Mouse (Mus musculus) kidney, embryonic 15.5 days (tissue): ENCODE data around the gene Gm44502. TPM values are rescaled to one million over a fixed set of nuclear protein-coding genes. Genes with fewer than 3 reads are reported as not detected.

ENCODE experiments used
- ATAC-seq: fragments of 200-750 bp; cut with Nextera tagmentation; replicated peaks from 2 replicates; pipeline ENCODE4 v1.8.0; 2017; ENCODE audit warnings: moderate TSS enrichment; ENCODE audit not compliant: low FRiP score
- H3K27ac ChIP-seq: fragments of 300-500 bp; sonication (generic); 2 replicates; pipeline ENCODE4 v1.5.1; 2015; ENCODE audit warnings: mild to moderate bottlenecking, inconsistent platforms
- H3K27me3 ChIP-seq: fragments of 300-500 bp; sonication (generic); 2 replicates; pipeline ENCODE4 v1.6.1; 2015; ENCODE audit warnings: inconsistent platforms
- H3K36me3 ChIP-seq: fragments of 300-500 bp; sonication (generic); 2 replicates; pipeline ENCODE4 v1.6.1; 2015; ENCODE audit warnings: inconsistent platforms
- H3K4me1 ChIP-seq: fragments of 300-500 bp; sonication (generic); 2 replicates; pipeline ENCODE4 v1.6.1; 2015; ENCODE audit warnings: inconsistent platforms
- H3K4me2 ChIP-seq: fragments of 300-500 bp; sonication (generic); 2 replicates; pipeline ENCODE4 v1.6.1; 2015; ENCODE audit warnings: moderate library complexity, mild to moderate bottlenecking, inconsistent platforms
- H3K4me3 ChIP-seq: fragments of 300-500 bp; sonication (generic); replicated peaks from 2 replicates; pipeline ENCODE4 v1.5.1; 2015; ENCODE audit warnings: mild to moderate bottlenecking, inconsistent platforms
- H3K9ac ChIP-seq: fragments of 300-500 bp; sonication (generic); 2 replicates; pipeline ENCODE4 v1.6.1; 2015; ENCODE audit warnings: mild to moderate bottlenecking, inconsistent platforms
- H3K9me3 ChIP-seq: fragments of 300-500 bp; sonication (generic); replicated peaks from 2 replicates; pipeline ENCODE4 v1.6.1; 2016; ENCODE audit warnings: inconsistent platforms
- WGBS: fragments of 180-500 bp; shearing (Covaris S2); methylation state at CpG from one replicate; pipeline ENCODE4 v1.1.7; 2015; ENCODE audit warnings: mixed read lengths; 5-methylcytosine and 5-hydroxymethylcytosine counted together
- polyA plus RNA-seq: library from polyadenylated mRNA; unstranded; fragments of >200 nt; fragmentation: Nextera tagmentation; extraction: Ambion mirVana; gene quantifications from 2 replicates; pipeline ENCODE4 v1.2.1, GENCODE M21; 2015

Gene Gm44502
- polyA plus RNA-seq, 1 experiment from 2014 or later: not detected

DNA sequence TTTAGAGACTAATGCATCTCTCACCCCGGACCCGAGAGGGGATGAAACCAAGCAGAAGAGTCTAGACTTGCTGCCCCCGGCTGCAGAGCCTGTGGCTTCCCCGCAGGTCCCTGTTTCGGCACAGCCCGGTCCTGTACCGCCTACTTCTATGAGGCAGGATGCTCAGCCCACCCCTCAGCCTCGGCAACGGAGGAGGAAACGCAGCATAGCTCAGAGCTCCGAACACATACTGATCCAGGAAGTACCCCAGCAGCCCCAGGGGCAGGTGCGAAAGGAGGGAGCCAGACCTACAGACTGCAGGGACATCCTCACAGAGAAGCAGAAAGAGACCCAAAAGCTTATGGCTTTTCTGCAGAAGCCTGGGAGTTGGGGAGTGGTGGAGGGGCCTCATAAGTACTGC is 42.4 kb downstream of the Gm44502 start:
- no peaks in the 10 kb centered on the region for H3K4me1 ChIP-seq
- no peaks in the 10 kb centered on the region for H3K36me3 ChIP-seq
- 51% methylated on average over 12 of the region's 12 CpGs for WGBS
- H3K27me3 ChIP-seq: peaks cover 5% of the 10 kb centered on the region
- H3K4me3 ChIP-seq: no peak overlapping the region
- H3K4me2 ChIP-seq: no peak overlapping the region
- no peak overlapping the region for H3K27ac ChIP-seq
- no peak for ATAC-seq
- no peak overlapping the region for H3K9ac ChIP-seq
- no peaks in the 10 kb centered on the region for H3K9me3 ChIP-seq

DNA sequence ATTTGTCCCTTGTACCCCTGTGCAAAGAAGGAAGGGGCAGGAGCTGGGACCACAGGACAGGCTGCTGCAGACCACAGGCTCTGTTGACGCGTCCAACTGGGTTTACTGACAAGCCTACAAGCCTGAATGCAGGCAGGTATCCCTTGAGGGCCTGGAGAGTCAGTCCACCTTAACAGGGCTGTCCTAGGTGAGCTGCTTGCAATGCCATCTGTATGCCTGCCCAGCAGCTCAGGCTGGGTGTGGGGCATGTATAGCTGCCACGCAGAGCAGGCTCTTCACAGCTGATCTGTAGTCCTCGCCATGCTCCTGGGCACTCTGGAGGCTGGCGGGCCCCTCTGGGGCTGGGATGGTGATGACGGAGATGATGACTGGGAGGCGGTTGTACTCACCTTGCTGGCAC is 44.9 kb downstream of the Gm44502 start, which contains the start of gene Klhdc7b:
Gene Klhdc7b, plus strand, starts transcription at position 301 of the 400 bp plus-strand sequence.
- WGBS: 83% methylated on average over 7 of the region's 7 CpGs
- H3K4me2 ChIP-seq: no peak within 1 kb of the TSS
- no peak within 1 kb of the TSS for H3K27ac ChIP-seq
- no peaks in the 10 kb centered on the region for H3K9me3 ChIP-seq
- no peaks in the 10 kb centered on the region for H3K4me1 ChIP-seq
- H3K4me3 ChIP-seq: no peak within 1 kb of the TSS
- no peaks in the 10 kb centered on the region for H3K36me3 ChIP-seq
- peaks cover 24% of the 10 kb centered on the region for H3K27me3 ChIP-seq
- ATAC-seq: no peak
- no peak within 1 kb of the TSS for H3K9ac ChIP-seq

DNA sequence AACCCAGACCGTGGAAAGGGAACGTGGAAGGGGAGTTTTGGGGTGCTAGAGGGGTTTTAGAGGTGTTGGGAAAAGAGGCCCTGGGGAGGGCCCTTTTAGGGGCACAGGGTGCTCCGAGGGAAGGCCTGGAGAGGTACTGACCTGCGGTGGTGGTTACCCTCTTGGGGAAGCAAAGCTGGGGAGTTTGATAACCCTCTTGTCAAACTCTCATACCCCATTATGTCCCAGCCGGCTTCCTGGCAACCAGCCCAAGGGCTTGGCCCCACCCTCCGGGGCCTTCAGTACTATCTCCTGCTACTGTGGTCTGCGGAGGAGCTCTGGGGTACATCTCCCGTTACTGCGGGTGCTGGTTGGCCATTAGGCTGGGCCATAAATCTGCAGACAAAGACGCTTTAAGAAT is 50.1 kb downstream of the Gm44502 start:
- peaks cover 28% of the 10 kb centered on the region for H3K4me1 ChIP-seq
- H3K4me2 ChIP-seq: peak overlapping the region; percentile 85
- peaks cover 63% of the 10 kb centered on the region for H3K27me3 ChIP-seq
- H3K9ac ChIP-seq: no peak overlapping the region
- 8% methylated on average over 10 of the region's 10 CpGs for WGBS
- H3K36me3 ChIP-seq: no peaks in the 10 kb centered on the region
- no peak for ATAC-seq
- H3K4me3 ChIP-seq: peak overlapping the region; percentile 44
- H3K9me3 ChIP-seq: no peaks in the 10 kb centered on the region
- no peak overlapping the region for H3K27ac ChIP-seq

DNA sequence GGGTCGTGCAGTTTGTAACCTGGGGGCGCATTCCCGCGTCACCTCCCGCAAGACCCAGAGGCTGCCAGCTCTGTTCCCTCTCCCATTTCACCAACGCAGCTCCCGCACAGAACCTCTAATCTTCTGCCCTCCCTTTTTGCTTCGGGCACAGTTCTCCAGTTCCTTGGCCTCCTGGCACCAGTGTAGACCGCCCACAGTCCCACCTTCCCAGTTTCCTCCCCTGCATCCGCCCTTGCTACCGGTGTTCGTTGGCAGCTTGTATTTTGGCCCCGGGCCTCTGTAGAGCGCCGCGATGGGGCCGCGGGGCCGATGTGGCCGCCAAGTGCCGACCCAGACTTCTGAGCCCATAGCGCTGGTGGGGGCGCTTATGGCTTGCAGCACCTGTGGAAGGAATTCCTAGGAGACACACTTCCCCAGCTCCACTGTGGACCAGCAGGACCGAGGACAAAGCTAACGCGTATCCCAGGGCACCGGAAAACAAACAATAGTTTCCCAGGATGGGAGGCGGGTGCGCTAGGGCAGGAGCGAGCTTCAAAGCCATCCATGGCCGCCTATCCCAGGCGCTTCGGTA is 50.6 kb downstream of the Gm44502 start, which contains the start of gene Odf3b:
Gene Odf3b, minus strand, starts transcription at position 452 of the 571 bp plus-strand sequence.
- H3K27me3 ChIP-seq: peaks cover 63% of the 10 kb centered on the region
- H3K4me1 ChIP-seq: peaks cover 33% of the 10 kb centered on the region
- H3K36me3 ChIP-seq: no peaks in the 10 kb centered on the region
- H3K4me3 ChIP-seq: peak within 1 kb of the TSS; percentile 44
- no peak within 1 kb of the TSS for H3K27ac ChIP-seq
- peak within 1 kb of the TSS; percentile 38 for H3K9ac ChIP-seq
- under 1% methylated on average over 33 of the region's 33 CpGs for WGBS
- ATAC-seq: no peak
- H3K4me2 ChIP-seq: peak within 1 kb of the TSS; percentile 85
- no peaks in the 10 kb centered on the region for H3K9me3 ChIP-seq

DNA sequence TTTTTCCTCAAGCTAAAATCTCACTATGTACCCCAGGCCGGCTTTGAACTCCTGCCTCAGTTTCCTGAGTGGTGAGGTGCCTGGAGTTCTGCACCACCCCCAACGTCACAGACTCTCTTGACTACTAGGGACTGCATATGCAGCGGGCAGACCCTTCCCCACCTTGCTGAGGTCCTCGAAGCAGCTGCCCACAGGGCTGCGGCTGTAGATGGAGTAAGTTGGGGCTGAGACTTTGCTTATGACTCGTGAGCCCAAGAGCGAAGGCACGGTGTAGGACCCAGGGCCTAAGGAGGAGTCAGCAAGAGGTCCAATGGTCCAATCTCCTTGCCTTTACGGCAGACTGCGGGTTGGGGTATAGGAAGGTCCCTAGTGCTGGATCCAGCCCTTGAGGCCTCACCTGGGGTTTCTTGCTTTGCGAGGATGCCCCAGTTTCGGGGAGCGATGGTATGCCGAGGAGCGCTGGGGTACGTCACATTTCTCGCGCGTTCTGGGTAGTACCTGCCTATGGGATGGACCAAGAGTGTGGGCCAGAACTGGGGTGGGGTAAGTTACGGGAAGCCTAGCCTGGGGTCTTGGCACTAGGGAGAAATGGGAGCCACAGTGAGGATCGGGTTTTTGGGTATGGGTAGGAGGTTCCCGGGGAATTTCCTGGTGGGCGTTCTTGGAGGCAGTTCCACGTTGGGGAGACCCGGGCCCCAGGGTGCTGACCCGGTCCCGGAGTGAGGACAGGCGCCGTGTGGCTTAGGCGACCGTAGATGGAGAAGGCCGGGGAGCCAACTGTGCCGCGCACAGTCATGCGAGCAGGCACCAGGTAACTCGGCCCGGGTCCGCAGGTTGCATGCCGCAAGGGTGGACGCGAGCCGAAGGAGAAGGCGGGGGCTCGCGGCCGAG is 51.3 kb downstream of the Gm44502 start:
- WGBS: 12% methylated on average over 46 of the region's 46 CpGs
- Histone ChIP-seq H3K27me3 (peaks cover 63% of the 10 kb centered on the region), H3K9me3 (no peaks in the 10 kb centered on the region), H3K36me3 (no peaks in the 10 kb centered on the region), H3K4me2 (peak overlapping the region; percentile 85), H3K9ac (peak overlapping the region; percentile 38; the same call in 1 of the 2 replicates), H3K27ac (no peak overlapping the region), H3K4me1 (peaks cover 37% of the 10 kb centered on the region), H3K4me3 (peak overlapping the region; percentile 44)
- ATAC-seq: no peak

DNA sequence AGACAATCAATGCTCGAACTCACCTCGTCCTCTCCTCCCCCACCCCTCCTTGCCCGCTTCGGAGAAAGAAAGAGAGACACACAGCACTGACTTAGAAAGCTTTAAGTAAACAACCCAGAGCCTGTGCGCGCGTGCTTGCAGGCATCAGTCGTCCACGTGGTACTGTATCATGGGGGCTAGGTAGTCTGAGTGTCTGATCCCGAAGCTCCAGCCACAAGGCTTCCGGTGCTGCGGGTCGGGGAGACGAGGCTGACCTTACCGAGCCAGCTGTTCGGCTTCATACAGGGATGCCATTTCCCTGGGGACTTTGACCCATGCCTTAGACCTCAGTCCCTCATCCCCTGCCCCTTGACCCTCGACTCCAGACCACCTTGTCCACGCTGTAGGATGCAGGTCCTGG is 52.1 kb downstream of the Gm44502 start:
- ATAC-seq: no peak
- Histone ChIP-seq H3K27me3 (peaks cover 60% of the 10 kb centered on the region), H3K9ac (no peak overlapping the region), H3K4me2 (peak overlapping the region; percentile 40), H3K36me3 (peaks cover 4% of the 10 kb centered on the region), H3K9me3 (no peaks in the 10 kb centered on the region), H3K27ac (no peak overlapping the region), H3K4me1 (peaks cover 45% of the 10 kb centered on the region), H3K4me3 (peak overlapping the region; percentile 4; the same call in 1 of the 2 replicates)
- WGBS: 4% methylated on average over 17 of the region's 18 CpGs

DNA sequence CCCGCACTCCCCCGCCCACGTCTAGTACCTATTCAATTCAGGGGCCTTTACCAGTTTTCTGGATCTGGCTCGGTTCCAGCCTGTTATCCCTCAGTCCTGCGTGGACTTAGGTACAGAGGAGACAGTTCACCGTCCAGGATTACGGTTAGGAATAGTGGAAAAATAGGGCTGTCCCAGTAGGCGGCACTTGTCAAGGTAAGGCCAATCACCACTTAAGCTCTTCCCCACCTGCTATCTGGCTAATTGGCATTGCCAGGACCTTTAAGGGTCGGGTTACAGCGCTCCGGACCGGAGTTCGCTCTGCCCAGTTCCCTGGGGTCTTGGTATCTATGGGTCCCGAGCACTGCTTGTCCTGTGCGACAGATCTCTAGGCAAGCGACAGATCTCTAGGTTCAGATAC is 52.5 kb downstream of the Gm44502 start, which contains the start of gene Tymp:
Gene Tymp, minus strand, starts transcription at position 83 of the 400 bp plus-strand sequence.
- Histone ChIP-seq H3K9me3 (no peaks in the 10 kb centered on the region), H3K36me3 (peaks cover 8% of the 10 kb centered on the region), H3K27ac (no peak within 1 kb of the TSS), H3K9ac (no peak within 1 kb of the TSS), H3K27me3 (peaks cover 57% of the 10 kb centered on the region), H3K4me1 (peaks cover 49% of the 10 kb centered on the region), H3K4me2 (peak within 1 kb of the TSS; percentile 40), H3K4me3 (peak within 1 kb of the TSS; percentile 4; the same call in 1 of the 2 replicates)
- WGBS: 19% methylated on average over 16 of the region's 16 CpGs
- ATAC-seq: no peak

DNA sequence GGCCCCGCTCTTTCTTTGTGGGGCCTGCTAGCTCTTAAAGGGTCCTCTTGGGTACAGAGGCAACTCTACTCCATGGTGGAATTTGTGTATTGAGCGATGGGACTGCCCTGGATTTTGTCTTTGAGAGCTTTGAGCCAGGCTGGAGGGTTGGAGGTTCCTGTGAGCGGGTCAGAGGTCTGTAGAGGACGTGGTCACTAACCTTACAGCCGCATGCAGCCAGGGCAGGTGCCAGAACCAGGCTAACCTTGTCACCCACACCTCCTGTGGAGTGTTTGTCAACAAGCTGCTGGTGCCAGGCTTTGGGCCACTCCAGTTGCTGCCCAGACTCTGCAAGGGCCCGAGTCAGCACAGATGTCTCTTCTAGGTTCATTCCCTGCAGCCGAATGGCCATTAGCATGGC is 53.5 kb downstream of the Gm44502 start:
- Histone ChIP-seq H3K9me3 (no peaks in the 10 kb centered on the region), H3K36me3 (peaks cover 18% of the 10 kb centered on the region), H3K4me2 (no peak overlapping the region), H3K9ac (no peak overlapping the region), H3K4me1 (peaks cover 49% of the 10 kb centered on the region), H3K27ac (no peak overlapping the region), H3K4me3 (no peak overlapping the region), H3K27me3 (peaks cover 51% of the 10 kb centered on the region)
- no peak for ATAC-seq
- WGBS: 78% methylated on average over 7 of the region's 7 CpGs

DNA sequence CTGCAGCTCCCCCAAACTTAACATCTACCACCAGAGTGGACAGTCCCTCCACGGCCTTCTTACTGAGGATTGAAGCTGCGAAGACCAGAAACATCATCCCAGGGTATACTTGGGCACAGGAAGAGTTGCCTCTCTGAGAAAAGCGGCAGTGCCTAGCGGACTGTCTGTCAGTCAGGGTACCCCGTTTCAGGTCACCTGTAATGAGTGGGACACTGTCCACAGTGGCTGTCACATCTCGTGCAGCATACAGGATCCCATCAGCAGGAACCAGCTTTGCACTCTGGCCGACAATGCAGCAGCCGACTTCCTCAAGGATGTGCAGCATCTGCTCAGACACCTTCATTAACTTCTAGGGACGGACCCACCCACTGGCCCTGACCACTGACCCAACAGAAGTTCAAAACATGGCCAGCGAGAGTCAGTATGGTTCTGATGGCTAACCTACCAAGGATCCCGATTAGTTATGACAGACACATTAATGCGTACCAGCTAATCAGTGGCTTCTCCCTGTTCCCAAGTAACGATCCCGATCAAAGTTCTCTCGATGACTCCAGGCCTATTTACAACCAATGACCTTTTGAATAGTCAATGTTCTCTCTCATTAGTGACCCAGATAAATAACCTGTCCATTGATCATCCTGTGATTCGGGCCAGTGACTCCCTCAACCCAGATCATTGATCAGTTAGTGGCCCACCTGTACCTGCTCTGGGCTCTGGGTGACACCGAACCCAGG is 54.5 kb downstream of the Gm44502 start:
- Histone ChIP-seq H3K27ac (no peak overlapping the region), H3K36me3 (peaks cover 28% of the 10 kb centered on the region), H3K4me3 (0 out of 2 replicates have a peak overlapping the region, but pooled peaks have one; percentile 69), H3K9ac (0 out of 2 replicates have a peak overlapping the region, but pooled peaks have one; percentile 79), H3K4me1 (peaks cover 49% of the 10 kb centered on the region), H3K27me3 (peaks cover 42% of the 10 kb centered on the region), H3K9me3 (no peaks in the 10 kb centered on the region), H3K4me2 (no peak overlapping the region)
- 92% methylated on average over 17 of the region's 17 CpGs for WGBS
- no peak for ATAC-seq

DNA sequence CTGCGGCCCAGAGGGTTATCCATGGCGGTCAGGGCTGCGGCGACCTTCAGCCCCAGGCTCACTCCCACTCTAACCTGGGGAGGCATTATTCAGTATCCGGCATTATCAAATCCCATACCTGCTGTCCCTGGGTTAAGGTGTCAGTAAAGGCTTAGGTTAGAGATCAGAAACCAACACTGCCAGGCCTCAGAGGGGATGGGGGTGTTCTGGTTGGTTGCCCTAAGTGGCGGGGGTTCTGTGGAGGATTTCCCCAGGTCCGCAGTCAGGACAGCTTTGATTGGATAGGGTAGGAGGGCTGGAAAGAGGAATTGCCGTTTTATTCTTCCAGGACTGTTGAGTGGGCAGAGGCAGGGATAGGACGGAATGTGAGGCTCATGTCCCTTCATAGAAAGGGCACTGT is 55.2 kb downstream of the Gm44502 start:
- Histone ChIP-seq H3K27me3 (peaks cover 37% of the 10 kb centered on the region), H3K4me3 (peak overlapping the region; percentile 69), H3K4me1 (peaks cover 47% of the 10 kb centered on the region), H3K36me3 (peaks cover 35% of the 10 kb centered on the region), H3K9me3 (no peaks in the 10 kb centered on the region), H3K9ac (peak overlapping the region; percentile 79), H3K4me2 (peak overlapping the region; percentile 95), H3K27ac (peak overlapping the region; percentile 97)
- 45% methylated on average over 9 of the region's 9 CpGs for WGBS
- no peak for ATAC-seq

DNA sequence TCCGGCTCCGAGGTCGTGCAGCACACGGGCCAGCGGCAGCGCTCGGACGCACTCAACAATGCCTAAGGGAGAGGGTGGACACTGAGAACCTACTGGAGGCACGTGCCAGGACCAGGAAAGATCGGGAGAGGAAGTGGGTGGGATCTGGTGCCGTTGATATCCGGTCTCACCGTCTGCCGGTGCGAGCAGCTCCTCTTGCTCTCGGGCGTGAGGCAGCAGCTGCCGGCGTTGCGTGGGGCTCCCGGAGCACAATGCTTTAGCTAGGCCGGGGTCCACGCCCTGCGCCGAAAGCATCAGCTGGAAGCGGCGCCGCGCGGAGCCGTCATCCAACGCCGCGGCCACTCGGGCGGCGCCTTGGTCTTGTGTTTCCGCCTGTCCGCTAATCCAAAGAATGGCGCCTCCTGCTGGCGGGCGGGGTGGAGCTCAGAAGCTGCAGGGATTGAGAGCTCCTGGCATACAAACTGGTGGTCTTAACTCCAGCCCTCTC is 55.7 kb downstream of the Gm44502 start, which contains the start of gene Sco2:
Gene Sco2, minus strand, starts transcription at position 85 of the 487 bp plus-strand sequence.
- Histone ChIP-seq H3K36me3 (peaks cover 40% of the 10 kb centered on the region), H3K27ac (peak within 1 kb of the TSS; percentile 97), H3K9me3 (no peaks in the 10 kb centered on the region), H3K4me3 (peak within 1 kb of the TSS; percentile 69), H3K27me3 (peaks cover 31% of the 10 kb centered on the region), H3K9ac (peak within 1 kb of the TSS; percentile 79), H3K4me1 (peaks cover 42% of the 10 kb centered on the region), H3K4me2 (peak within 1 kb of the TSS; percentile 95)
- ATAC-seq: peak; percentile 80
- WGBS: under 1% methylated on average over 42 of the region's 42 CpGs
